Mouse (Mus musculus) spleen, postnatal 14 days (tissue): ENCODE measurements at regions not wholly inside any gene's neighbourhood (a gene's known extent, or its start where the extent isn't known, plus 50 kb on each side); places are given as distances from the start of the nearest gene placed in this dataset.
"Not testable (repeated sequence)": the region's sequence is repeated elsewhere in the genome, so short reads cannot be mapped to it uniquely, and the experiment has no call there.

ENCODE experiments used
- DNase-seq, 2 experiments: peaks; one replicate each; pipeline ENCODE4 v3.0.0; 2021 to 2022; ENCODE audit warnings: low spot score in 2 of 2

DNA sequence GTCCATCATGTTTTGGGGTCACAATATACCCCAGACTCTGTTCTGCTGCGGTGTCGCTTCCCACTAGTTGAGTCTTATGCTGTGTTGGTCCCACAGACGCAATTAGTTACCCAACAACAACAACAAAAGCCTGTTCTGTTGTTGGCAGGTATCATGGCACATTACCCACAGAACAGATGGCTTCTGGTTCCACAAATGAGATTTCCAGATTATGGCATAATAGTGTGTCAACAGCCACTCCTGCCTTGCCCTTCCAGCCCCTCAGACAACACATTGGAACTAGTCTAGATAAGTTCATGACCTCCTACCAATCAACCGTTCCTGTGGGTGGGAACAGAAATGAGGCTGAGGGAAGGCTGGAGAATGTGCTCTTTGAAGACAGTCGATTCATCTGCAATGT lies 351.5 kb downstream of the Fut8 start:
- DNase-seq: no peak

DNA sequence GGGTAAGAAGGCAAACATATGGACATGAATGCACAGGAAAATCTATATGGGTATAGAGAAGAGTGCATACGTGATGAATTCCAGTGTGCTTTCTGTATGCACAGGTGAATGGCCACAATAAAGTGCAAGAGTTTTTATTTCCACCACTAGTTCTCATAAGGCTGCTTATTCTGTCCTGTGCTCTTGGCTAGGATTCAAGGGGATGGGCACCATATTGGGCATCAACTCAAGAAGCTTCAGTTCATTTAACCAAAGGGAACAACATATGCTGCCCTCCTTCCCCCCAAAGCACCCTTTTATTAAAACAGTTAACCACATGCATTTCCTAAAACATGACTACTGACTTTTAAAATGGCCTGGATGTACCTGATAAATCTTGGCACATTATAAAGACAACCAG lies 356.2 kb downstream of the Fut8 start:
- DNase-seq: no peak

DNA sequence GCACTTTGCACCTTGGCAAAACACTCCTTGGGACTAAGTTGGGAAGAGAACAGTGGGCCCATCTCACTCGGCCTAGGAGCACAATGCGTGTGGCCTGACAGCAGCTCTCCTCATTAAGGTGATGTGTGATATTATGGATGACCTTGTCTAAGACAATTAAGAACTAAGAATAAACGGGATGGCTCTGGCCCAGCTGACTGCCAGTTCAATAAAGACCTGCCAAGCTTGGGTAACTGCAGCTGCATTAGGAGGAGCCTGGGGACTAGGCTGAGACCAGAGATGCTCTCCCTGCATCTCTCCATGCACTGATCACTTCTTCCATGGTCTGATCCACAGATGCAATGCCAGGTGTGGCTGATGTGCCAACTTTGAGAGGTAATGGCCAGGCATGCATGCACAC lies 356.7 kb downstream of the Fut8 start:
- no peak for DNase-seq

DNA sequence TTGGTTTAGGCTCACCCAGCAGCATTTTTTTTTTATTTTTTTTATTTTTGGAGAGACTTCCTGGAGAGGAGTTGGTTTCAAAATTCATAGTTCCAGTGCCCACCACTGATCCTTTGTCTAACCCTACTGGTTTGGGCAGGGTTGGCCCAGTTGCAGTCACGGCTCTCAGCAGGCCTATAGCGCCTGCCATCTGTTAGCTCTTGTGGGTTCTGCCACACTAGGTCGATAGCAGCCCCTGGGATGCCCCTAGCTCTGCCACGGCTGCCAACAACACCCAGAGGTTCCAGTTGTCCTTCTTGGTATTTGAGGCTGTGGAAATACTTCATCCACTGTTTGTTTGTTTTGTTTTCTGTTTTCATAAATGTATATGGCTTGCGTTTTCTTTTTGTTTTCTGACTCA lies 357.9 kb downstream of the Fut8 start:
- DNase-seq: no peak

DNA sequence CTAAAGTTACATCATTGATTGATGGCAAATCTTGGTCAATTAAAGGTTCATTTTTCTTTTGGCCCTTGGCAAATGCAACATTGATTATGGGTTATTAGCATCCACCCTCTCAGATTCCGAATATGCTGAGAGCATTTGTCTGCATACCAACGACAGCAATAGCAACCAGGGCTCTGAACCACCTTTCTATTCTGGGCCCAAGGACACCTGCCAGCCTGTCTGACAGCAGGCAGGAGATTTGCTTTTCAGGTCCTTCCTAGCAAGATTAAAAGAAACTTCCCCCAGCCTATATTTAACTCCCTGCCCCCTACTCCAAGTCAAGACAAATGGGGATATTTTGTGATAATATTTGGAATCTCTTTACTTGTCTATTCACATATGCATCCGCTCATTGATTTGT lies 358.8 kb downstream of the Fut8 start:
- DNase-seq: no peak

DNA sequence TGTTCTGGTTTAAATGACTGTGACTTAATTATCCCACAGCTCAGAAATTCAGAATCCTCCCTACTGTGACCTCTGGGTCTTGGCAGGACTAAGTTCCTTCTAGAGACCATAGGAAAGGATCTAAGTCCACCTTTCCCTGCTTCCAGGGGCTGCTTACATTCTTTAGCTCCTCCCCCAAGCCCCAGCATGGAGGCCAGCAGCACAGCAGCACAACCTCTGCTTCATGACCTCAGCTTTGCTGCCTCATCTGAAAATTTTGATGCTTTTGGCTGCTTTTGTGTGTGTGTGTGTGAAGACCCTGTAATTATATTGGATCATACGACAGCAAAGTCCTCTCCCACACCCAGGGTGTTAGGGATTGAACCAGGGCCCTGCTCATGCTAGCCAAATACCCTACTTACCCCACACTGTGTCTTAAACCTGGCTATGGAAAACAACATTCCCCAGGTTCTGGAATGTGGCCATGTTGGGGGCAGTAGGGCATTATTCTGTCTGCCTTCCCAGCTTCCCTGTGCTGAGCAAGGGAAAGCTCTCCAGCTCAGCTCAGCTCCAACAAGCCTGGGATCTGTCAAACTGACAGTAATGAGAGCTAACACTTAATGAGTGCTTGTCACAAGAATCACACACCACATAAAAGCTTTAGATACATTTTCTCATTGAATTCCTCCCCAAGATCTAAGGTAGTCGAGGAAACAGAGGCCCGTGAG lies 359.9 kb downstream of the Fut8 start:
- DNase-seq: no peak

DNA sequence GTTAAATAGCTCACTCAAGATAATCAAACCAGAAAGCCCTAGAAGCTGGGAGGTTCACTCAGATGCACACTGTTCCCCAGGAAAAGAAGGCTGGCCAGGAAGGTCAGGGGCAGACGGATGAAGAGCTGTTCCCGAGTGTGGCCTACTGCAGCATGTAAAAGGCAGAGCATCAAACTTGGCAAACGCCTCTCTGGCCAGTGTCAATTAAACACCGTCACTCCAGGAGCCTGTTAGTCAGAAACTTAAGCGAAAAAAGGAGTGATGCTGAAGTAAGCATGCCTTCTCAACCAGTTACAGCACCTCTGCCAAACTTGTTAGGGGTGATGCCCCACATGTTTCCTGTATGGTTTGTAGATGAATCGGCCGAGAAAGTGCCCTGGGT lies 360.4 kb downstream of the Fut8 start:
- no peak for DNase-seq

DNA sequence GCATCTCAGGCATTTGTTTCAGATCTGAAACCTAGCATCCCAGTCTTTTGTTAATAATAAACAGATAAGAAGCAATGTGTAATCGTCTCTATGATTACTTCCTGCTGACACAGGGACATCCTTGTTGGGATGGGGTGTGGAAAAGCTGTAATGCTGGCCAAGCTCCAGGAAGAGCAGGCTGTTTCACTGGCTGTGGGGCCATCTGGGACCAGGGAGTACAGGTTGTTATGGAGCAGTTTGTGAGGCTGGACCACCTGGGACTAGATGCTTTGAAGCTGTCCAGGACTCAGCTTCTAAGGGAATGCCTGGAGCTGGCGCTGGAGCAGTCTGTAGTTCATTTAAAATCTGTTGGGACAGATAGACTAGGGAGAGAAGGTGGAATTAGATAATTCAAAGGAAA lies 361.5 kb downstream of the Fut8 start:
- DNase-seq: no peak

DNA sequence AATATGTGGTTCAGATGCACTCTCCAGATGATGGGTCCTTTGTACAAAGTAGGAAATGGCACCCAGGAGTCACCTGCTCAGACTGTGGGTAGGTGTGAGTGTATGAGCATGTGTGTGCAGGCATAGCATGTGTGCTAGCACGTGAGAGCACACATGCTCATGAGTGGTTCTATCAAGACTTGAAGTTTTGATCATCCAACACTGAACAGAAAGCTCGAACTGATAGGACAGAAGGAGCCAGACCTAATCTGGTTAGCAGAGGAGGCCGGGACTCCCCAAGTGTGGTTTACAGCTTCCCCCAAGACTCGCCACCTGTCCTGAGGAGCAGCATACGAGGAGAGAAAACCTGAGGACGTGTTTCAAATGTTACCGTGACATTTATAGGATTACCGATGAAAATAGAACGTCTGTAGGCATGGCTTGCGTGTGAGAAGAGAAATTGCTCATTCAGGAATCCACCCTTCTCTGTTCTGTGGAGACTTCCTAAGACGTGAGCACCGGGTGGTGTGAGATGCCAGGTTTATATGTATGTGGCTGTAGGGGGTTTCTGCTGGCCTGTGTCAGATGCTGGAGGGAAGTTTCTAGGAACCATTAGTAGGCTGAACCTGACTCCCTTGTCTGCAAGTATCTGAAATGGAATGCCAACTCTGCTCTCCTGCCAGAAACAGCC lies 366.0 kb downstream of the Fut8 start:
- no peak for DNase-seq

DNA sequence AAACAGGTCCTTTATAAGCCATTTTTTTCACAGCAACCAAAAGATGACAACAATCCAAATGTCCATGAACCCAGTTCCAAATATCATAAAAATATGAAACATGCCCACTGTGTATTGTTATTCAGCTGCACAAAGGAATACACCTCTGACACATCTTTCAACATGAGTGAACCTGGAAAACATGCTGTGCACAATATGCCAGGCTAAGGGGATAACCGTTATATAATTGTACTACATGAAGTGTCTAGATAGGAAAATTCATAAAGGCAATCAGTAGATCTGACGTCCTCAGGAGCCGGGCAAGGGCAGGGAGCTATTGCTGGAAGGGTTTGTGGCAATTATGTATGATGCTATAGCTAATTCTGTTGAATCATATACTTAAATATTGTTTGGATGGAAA lies 379.6 kb downstream of the Fut8 start:
- no peak for DNase-seq

DNA sequence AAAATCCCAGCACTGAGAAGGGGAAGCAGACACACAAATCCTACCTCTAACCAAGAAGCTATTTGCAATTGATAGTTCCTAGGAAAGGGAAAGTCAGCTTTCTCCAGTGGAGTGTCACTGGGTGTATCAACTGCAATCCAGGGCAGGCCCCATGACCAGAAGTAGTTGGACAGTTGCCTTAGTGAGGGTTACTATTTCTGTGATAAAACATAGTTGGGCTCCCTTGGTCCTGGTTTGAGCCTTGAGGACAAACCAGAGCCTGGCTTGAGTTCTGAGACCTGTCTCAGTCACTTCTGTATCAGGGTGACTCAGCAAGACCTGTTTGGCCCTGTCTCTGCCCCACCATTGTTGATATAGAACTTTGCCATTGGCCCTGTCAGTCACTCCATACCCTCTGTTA lies 384.3 kb downstream of the Fut8 start:
- DNase-seq: no peak

DNA sequence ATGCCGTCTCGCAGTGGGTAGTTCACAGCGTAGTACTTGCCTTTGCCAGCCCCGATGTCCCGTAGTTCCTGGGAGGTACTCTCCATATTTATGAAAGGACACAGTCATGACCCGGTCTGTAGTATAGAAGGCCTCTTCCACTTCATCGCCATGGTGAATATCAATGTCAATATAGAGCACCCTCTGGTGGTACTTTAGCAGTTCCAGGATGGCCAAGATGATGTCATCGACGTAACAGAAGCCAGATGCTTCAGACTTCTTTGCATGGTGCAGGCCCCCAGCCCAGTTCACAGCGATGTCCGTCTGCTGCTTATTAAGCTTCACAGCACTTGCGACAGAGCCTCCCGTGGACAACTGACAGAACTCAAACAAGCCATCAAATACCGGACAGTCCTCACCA lies 386.4 kb downstream of the Fut8 start:
- not testable (repeated sequence) for DNase-seq

DNA sequence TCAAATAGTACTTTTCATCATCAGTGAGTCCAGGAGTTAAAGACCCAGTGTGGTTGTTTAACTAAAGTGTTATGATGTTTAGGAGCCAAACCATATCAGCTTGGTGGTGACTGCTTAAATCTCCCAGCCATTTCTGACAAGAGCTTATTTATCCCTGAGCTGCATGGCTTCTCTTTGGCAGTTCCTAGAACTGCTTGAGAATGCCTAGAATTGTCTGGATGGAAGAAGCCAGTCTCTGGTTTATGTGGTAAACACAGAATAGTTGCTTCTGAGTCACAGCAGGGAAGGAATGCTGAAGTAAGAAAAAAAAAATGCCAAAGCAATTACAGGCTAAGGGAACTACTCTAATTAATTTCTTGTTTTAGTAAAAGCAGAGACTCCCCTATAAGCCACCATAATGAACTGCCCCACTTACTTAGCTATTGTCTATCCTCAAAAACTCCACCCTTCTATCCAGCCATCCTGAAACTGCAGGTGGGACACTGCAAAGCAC lies 390.5 kb downstream of the Fut8 start:
- DNase-seq: no peak

DNA sequence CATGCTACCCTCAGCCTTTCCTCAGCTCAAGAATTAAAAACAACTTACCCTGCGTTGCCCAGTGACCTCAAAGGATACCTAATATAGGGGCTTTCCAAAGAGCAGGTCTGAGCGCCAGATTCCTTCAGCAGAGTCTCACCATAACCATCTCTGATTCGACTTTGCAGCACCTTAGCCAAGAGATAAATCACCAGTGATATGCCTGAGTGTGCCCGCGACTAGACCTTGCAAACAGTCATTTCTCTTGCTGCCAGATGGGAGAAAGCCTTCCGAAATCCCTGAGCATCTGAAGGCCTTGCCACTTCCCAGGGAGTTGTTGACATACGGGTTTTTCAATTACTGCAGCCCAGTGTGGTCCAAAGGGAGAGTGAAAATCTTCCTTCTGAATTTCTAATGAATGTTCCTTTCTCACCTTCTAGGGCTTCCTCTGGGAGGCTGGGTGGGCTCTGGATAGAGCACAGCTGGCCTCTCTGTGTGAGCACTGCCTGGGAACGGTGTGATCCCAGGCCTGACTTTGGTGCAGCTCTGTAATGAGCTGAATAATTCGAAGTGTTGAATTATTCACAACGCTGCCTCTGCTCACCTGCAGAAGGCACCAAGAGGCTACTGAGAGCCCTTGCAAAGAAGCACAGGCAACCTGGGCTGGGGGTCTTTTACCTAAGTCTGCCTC lies 396.2 kb downstream of the Fut8 start:
- no peak for DNase-seq

DNA sequence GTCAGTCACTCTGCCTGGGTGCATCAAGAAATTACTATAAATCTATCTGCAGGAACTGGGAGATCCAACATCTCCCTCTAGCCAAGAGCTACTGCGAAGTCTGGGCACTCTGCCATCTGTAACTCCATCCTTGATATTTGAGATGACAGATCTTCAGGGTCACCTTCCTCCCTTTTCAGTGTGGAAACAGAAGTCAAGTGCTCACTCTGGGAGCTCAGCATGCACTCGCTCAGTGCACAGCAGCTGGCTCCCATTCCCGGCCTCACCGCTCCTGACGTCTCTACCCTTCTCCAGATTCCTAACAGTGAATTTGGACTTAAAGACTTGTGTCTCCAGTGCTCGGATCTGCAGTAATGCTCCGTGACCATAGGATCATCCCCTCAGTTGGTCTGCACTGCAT lies 400.3 kb downstream of the Fut8 start:
- DNase-seq: no peak

DNA sequence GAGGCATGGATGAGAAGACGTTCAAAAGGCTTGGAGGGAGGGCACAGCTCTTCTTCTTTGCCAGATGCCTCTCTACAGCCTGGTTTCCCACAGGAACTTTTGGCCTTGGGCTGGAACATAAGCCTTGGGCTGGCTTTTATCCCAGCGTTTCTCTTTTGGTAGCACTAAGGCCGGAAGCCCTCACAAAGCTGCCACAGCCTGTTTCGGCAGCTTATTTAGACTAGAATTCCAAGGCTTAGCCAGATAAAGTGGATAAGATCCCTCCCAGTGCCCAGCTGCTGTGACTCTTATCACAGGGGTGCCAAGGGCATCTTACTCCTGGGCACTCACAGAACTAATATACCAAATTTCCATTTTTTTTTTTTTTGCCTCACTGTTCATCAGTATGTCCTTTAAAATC lies 404.4 kb downstream of the Fut8 start:
- DNase-seq: no peak

DNA sequence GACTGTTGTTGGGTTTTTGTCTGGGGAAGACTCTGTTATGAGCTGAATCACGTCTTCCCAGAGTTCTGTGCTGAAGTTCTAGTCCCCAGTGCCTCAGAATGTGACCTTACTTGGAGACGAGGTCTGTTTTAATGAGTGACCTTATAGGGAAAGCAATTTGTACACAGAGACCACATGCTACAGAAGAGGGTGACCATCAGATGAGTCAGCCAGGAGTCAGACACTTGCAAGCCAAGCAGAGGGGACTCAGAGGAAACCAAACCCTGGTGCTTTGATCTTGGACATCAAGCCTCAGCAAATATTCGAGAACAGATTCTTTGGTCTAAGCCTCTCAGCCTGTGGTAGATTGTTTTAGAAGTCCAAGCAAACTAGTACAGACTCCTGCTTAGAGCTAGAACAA lies 409.9 kb downstream of the Fut8 start:
- DNase-seq: no peak

DNA sequence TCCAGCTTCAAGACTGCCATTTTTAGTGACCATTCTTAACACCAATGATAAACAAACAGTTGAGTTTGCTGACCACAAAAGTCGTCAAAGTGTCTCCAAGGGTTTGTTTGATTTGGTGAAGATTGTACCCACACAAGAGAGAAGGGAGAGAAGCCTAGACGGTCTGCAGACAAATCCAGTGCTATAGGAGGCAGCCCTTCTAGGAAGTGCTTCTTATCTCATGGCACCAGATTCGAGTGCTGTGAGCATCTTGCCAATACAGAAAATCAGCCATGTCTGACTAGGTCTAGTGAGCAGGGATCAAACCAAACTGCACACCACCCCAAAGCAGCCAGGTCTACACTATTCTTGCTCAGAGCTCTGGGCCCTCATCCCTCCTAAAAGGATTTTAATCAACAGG lies 416.4 kb downstream of the Fut8 start:
- no peak for DNase-seq

DNA sequence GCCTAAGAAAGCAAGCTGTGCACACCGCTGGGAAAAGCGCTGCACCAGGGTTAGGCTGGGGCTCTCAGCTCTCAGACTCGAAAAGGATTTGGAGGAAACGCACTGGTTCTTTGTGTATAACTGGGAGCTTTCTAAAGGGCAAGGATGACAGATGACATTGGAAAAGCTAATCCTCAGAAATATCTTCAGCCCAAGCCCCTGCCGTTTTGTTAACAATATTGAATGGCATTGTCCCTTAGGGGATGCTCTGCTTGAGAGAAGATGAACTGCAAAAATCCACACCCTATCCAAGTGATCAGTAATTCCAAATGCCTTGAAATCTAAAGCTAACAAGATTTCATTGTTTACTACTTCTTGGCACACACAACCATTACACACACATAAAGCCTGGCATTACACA lies 419.1 kb downstream of the Fut8 start:
- no peak for DNase-seq

DNA sequence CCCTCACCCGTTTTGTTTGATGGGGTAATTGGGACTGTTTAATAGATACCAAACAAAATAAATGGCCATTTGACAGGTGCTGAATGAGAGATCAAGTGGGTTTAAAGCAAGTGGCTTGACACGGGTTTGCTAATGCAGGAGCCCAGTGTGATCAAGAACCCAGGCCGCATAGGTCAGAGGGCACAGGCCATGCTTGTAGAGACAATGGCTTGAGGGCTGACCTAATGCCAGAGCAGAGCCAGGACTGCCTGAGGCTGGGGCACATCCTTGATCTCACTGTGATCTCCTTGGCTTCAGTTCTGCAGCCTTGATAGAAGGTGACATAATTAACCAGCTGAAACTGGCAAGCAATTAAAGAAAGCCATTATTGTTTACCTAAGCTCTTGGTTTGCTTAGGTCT lies 420.0 kb downstream of the Fut8 start:
- no peak for DNase-seq

DNA sequence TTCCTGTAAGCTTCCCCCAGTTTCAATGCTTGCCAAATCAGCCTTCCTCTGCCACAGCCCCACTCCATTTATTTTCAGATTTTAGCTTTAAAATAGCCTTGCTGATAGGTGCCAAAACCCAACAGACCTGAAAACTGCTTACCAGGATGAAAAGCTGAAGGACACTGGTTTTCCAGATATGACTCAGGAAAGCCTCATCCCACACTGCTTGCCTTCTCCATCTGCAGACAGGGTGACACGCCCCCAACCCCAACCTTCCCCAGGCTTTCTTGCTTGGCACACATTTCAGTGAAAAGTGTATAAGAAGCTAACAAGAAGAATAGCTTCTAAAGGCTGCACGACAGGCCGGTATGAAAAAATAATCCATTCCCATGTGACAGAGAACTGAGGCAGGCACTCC lies 425.3 kb downstream of the Fut8 start:
- DNase-seq: no peak

DNA sequence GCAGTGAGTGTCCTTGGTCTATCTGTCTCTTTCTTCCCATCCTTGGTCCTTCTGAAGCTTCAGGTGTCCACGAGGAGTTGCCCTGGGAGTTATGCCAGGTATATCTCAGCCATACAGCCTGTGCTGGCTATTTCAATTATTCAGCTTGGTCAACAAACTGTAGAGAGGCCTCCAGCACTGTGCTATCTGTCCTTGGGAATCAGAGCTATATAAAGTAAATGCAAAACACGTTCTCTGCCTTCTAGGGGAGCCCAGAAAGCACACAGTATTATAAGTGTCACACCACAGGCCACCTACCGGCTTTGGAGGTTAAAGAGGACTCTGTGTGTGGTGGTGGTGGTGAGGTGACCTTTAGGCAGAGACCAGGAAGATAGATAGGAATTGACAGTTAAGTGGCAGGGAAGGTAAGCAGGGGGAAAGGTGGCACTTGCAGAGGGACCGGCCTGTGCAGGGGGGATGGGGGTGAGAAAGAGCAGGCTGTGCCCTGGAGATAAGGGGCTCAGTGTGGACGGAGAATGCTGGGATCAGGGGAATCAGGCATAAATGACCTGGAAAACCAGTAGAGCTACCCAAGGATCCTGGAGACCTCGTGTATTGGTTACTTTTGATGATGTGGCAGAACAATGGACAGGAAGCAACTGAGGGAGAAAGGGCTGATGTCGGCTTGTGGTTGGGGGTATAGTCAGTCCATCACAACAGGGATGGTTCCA lies 425.9 kb downstream of the Fut8 start:
- no peak for DNase-seq

DNA sequence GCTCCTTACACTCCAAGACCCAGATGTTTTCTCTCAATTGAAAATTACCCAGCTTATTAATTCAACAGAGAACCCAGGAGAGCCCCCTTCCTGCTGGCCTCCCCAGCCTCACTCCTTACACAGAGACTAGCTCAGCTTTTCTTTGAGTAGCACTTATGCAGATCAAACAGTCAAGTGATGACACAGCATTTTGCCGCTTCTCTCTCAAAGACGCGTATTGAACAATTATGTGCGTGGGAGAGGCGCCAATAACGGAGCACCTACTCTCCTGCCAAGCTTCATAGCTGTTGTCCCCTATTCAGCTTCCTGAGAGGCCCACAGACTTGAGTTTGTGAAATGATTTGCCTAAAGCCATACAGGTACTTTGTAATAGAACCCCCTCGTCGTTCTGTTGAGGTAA lies 428.5 kb downstream of the Fut8 start:
- DNase-seq: no peak
